Mouse (Mus musculus) heart, postnatal 36 days (tissue): ENCODE data around the gene Strn. TPM values are rescaled to one million over a fixed set of nuclear protein-coding genes. Genes with fewer than 3 reads are reported as not detected.

Source experiments
- DNase-seq, 2 experiments: peaks; one replicate each; pipeline ENCODE4 v3.0.0; 2021 to 2022
- intact Hi-C: fragments of 180-260 bp; cut with DNase I; formaldehyde crosslinking; loops from one replicate; pipeline ENCODE4 v1.15.1; 2025
- total RNA-seq, 2 experiments: library from RNA; stranded (reverse); gene quantifications; 2 replicates each; pipeline ENCODE4 v1.2.3; 2021

The Strn gene
- 10 to 100 TPM; 22.1 to 27.9 TPM for total RNA-seq

GRCm38 (mm10) chr17:78737096-78737495, at the start of gene Strn:
Gene Strn (minus strand): TSS chr17:78737196.
- DNase-seq: no peak
- intact Hi-C loops: loop anchor here (2.0 to 5.0 kb wide), 3 partner anchors 30 to 95 kb away; no protein-coding TSS in a partner anchor

GRCm38 (mm10) chr17:78778765-78779164, 41.8 kb upstream of the Strn start:
- no peak for DNase-seq
- intact Hi-C loops: no loop called here

GRCm38 (mm10) chr17:78772317-78772716, 35.3 kb upstream of the Strn start:
- no peak for DNase-seq
- intact Hi-C loops: no loop called here

GRCm38 (mm10) chr17:78770932-78771331, 33.9 kb upstream of the Strn start:
- intact Hi-C loops: no loop called here
- no peak for DNase-seq

GRCm38 (mm10) chr17:78769341-78769740, 32.3 kb upstream of the Strn start:
- intact Hi-C loops: no loop called here

GRCm38 (mm10) chr17:78768937-78769336, 31.9 kb upstream of the Strn start:
- no peak for DNase-seq
- intact Hi-C loops: no loop called here

More at GRCm38 (mm10) chr17:78769341-78769740, 32.3 kb upstream of the Strn start:
- DNase-seq: no peak

GRCm38 (mm10) chr17:78767546-78767945, 30.6 kb upstream of the Strn start:
- intact Hi-C loops: loop anchor here (2.0 kb wide), 1 partner anchor 31 kb away; the partner anchor contains the start of gene Strn
- DNase-seq: no peak

- intact Hi-C loops: loop anchor here (2.0 kb wide), 1 partner anchor 29 kb away; the partner anchor contains the start of gene Strn
- no peak for DNase-seq
Observed at GRCm38 (mm10) chr17:78766084-78766483, 29.1 kb upstream of the Strn start.

GRCm38 (mm10) chr17:78763272-78763671, 26.3 kb upstream of the Strn start:
- intact Hi-C loops: no loop called here
- DNase-seq: no peak

- no peak for DNase-seq
- intact Hi-C loops: no loop called here
Observed at GRCm38 (mm10) chr17:78752938-78753655, 16.1 kb upstream of the Strn start.

GRCm38 (mm10) chr17:78752064-78752463, 15.1 kb upstream of the Strn start:
- no peak for DNase-seq
- intact Hi-C loops: no loop called here

GRCm38 (mm10) chr17:78748440-78748839, 11.4 kb upstream of the Strn start:
- intact Hi-C loops: no loop called here
- DNase-seq: no peak

- DNase-seq: no peak
- intact Hi-C loops: loop anchor here (5.0 kb wide), 2 partner anchors 61 to 94 kb away; no protein-coding TSS in a partner anchor
Observed at GRCm38 (mm10) chr17:78738416-78738815, 1.4 kb upstream of the Strn start.

GRCm38 (mm10) chr17:78737771-78738170, 775 bp upstream of the Strn start:
- intact Hi-C loops: loop anchor here (2.0 to 5.0 kb wide), 3 partner anchors 29 to 95 kb away; no protein-coding TSS in a partner anchor
- DNase-seq: no peak

GRCm38 (mm10) chr17:78736473-78736988, 465 bp downstream of the Strn start:
- intact Hi-C loops: loop anchor here (2.0 to 5.0 kb wide), 3 partner anchors 30 to 96 kb away; no protein-coding TSS in a partner anchor

GRCm38 (mm10) chr17:78735731-78736472, 1.1 kb downstream of the Strn start:
- intact Hi-C loops: loop anchor here (2.0 to 5.0 kb wide), 3 partner anchors 31 to 96 kb away; no protein-coding TSS in a partner anchor
- peak; percentile 24 to 39 for DNase-seq

More at GRCm38 (mm10) chr17:78736473-78736988, 465 bp downstream of the Strn start:
- peak; percentile 100 for DNase-seq

- DNase-seq: no peak
- intact Hi-C loops: loop anchor here (5.0 kb wide), 3 partner anchors 58 to 133 kb away; no protein-coding TSS in a partner anchor
Observed at GRCm38 (mm10) chr17:78734806-78735205, 2.2 kb downstream of the Strn start.

- intact Hi-C loops: loop anchor here (5.0 kb wide), 1 partner anchor 130 kb away; no protein-coding TSS in a partner anchor
- no peak for DNase-seq
Observed at GRCm38 (mm10) chr17:78732056-78732455, 4.9 kb downstream of the Strn start.

- intact Hi-C loops: no loop called here
- DNase-seq: no peak
Observed at GRCm38 (mm10) chr17:78726746-78727449, 10.1 kb downstream of the Strn start.

- intact Hi-C loops: no loop called here
- no peak for DNase-seq
Observed at GRCm38 (mm10) chr17:78724461-78725055, 12.4 kb downstream of the Strn start.
